Mouse (Mus musculus): ENCODE measurements around the gene Col13a1. TPM values are rescaled to one million over a fixed set of nuclear protein-coding genes. Genes with fewer than 3 reads are reported as not detected.

Col13a1 gene
- polyA plus RNA-seq, 1 experiment from 2014 or later, result 3.0 TPM

DNA sequence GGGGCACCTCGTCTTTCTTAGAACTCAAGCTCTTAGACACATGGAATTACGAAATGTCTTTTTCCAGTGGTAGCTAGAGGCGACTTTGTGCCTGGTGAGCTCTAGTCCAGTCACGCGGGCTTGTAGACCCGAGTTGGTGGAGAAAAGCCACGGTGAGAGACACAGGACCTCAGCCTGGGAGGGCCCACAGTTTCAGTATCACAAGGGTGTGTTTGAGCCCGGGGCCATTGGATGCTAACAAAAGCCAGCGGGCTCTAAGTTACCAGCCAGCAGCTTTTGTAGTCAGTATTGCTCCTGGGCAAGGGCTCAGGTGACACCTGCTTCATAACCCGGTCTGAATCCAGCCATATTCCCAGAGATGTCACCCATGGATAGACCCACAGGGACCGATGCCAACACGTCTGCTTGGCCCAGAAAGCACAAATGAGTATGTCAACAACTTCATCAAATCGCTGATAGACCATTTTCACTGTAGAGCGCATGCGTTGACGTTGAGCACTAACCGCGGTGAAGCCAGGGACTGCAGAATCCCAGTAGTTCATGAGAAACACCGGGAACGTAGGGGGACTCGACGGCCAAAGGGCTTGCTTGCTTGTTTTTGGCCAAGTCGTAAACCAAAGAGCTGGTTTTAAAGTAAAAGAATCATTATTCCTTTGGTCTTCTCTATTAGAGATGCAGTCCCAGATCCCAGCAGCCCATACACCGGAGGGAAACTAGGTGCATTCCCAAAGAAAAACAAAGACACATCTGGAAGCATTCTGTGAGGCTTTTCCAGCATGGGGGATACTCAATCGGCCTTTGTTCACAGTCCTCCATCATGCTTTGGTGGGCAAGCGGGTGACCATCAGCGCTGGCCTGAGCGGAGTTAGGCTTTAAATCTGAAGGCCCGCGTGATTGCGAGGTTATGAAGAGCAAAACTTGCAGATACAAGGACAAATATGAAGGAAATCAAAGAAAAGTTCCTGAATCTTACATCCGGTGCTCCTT lies 150.7 kb downstream of the Col13a1 start:
- Histone ChIP-seq H3K36me3 (no peaks in the 10 kb centered on the region), H3K27me3 (no peaks in the 10 kb centered on the region), H3K4me2 (no peak overlapping the region), H3K9ac (replicated peaks) (no peak overlapping the region), H3K4me1 (replicated peaks) (peaks cover 70% of the 10 kb centered on the region), H3K27ac (peak overlapping the region; percentile 12; the same call in 1 of the 2 replicates), H3K4me3 (replicated peaks) (no peak overlapping the region), H3K9me3 (no peaks in the 10 kb centered on the region)
- no peak for ATAC-seq (ENCODE audit: insufficient number of reproducible peaks, insufficient read depth, low FRiP score, low TSS enrichment, low read depth)
- 81% methylated on average over 32 of the region's 32 CpGs for WGBS

DNA sequence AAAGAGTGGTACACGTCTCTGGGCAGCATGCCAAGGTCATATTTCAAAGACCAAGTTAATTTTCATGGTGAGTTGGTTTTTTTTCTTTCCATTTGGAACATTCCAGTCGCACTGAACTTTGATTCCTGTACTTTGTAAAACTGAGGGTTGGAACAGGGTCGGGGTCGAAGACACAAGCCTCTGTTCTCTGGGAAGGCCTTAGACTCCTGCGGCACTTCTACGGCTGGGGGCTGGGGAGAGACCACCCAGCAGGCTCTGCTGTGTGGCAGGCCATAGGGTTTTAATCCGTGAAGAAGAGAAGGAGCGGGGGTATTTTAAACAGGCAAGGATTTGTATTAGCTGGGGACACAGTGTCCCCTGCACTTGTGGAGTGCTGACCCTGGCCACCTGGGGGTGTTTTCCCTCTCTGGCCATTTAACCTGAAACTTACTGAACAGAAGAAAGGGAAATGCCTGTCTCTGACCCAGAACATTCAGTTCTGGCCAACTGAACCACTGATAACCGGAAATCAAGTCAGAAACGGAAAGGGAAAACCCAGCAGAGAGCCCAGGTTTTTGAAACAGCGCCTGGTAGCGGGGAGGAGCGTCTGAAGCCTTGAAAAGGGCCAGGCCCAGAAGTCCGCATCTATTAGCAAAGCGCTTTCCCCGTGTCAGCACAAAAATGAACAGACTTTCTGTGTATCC lies 152.0 kb downstream of the Col13a1 start:
- H3K9ac ChIP-seq (replicated peaks), result no peak overlapping the region
- no peak overlapping the region; the same call in 1 of the 2 replicates for H3K4me2 ChIP-seq
- no peaks in the 10 kb centered on the region for H3K27me3 ChIP-seq
- peak; percentile 61; the same call in 1 of the 2 replicates for ATAC-seq (ENCODE audit: insufficient number of reproducible peaks, insufficient read depth, low FRiP score, low TSS enrichment, low read depth)
- 19% methylated on average over 16 of the region's 16 CpGs for WGBS
- H3K27ac ChIP-seq, result peak overlapping the region; percentile 86
- no peak overlapping the region for H3K4me3 ChIP-seq (replicated peaks)
- H3K4me1 ChIP-seq (replicated peaks), result peaks cover 67% of the 10 kb centered on the region
- no peaks in the 10 kb centered on the region for H3K9me3 ChIP-seq
- H3K36me3 ChIP-seq, result no peaks in the 10 kb centered on the region

DNA sequence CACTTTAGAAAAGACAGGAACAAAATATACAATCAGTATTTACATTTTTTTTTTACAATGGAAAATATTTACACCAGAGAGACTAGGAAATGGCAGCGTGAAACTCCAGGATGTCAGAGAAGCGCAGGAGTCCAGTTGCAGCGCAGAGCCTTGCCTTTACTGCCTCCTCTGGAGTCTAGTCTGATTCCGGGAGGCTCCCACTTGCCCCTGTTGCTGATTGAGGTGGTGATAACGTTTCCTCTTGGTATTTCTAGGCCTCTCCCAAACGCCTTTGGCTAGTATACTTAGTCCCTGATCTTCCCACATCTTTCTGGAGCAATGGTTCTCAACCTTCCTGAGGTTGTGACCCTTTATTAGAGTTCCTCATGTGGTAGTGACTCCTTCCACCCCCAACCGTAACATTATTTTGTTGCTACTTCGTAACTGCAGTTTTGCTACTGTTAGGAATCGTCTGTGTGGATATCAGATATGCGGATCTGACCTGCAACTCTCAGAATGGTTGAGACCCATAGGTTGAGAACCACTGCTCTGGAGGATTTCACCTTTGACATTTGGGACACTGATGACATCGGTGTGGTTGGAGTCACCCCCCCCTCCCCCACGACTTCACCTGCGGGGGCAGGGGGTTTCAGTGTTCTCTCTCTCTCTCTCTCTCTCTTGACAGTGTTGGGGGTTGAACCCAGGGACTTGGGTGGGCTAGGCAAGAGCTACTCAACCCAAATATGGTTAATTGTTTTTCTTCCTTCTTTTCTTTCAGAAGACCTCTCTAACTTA lies 152.7 kb downstream of the Col13a1 start:
- H3K4me2 ChIP-seq, result no peak overlapping the region

DNA sequence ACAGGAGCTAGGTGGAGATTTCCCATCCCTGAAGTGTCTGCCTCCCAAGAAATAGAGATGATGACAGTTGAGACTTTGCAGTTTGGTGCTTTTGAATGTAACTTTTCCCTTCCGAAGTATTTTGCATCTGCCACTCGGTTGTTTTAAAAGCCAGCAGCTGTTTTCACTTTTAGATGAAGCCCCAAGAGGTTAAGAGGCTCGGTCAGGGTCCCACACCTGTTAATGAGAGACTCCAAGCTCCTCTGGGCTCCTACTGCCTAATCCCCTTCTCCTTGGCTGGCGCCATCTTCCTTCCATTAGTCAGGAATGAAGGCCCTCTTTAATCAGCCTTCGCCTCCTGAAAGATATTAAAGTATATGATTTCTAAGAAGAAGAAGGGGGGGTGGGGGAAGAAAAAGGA lies 153.4 kb downstream of the Col13a1 start:
- Histone ChIP-seq H3K27me3 (no peaks in the 10 kb centered on the region), H3K9me3 (no peaks in the 10 kb centered on the region), H3K4me2 (no peak overlapping the region), H3K9ac (replicated peaks) (no peak overlapping the region), H3K27ac (peak overlapping the region; percentile 47), H3K4me3 (replicated peaks) (no peak overlapping the region), H3K36me3 (no peaks in the 10 kb centered on the region), H3K4me1 (replicated peaks) (peaks cover 59% of the 10 kb centered on the region)
- 11% methylated on average over 5 of the region's 5 CpGs for WGBS
- ATAC-seq (ENCODE audit: insufficient number of reproducible peaks, insufficient read depth, low FRiP score, low TSS enrichment, low read depth), result no peak

More for the DNA sequence above, 152.7 kb downstream of the Col13a1 start:
- no peak for ATAC-seq (ENCODE audit: insufficient number of reproducible peaks, insufficient read depth, low FRiP score, low TSS enrichment, low read depth)
- Histone ChIP-seq H3K9ac (replicated peaks) (no peak overlapping the region), H3K9me3 (no peaks in the 10 kb centered on the region), H3K27me3 (no peaks in the 10 kb centered on the region), H3K4me1 (replicated peaks) (peaks cover 64% of the 10 kb centered on the region), H3K27ac (peak overlapping the region; percentile 86), H3K36me3 (no peaks in the 10 kb centered on the region), H3K4me3 (replicated peaks) (no peak overlapping the region)
- 38% methylated on average over 13 of the region's 13 CpGs for WGBS

DNA sequence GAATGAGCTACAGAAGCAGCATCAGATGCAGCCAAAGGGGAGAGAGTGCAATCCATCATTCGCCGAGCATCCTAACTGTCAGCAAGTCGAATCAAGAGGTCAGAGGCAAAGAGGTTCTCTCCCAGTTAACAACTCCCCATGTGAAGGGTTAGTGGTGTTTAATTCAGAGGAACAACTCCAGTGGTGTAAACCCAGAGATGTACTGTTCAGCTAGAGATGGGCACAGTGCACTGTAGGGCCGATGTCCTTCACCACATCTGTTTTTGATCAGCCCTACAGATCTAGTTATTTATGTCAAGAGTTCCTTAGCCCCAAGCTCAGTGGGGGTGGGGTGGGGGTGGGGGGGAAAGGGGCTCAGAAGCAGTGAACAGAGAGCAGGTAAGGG lies 155.2 kb downstream of the Col13a1 start:
- no peaks in the 10 kb centered on the region for H3K27me3 ChIP-seq
- no peak overlapping the region for H3K4me3 ChIP-seq (replicated peaks)
- no peaks in the 10 kb centered on the region for H3K9me3 ChIP-seq
- 19% methylated on average over 4 of the region's 4 CpGs for WGBS
- no peak overlapping the region for H3K9ac ChIP-seq (replicated peaks)
- ATAC-seq (ENCODE audit: insufficient number of reproducible peaks, insufficient read depth, low FRiP score, low TSS enrichment, low read depth), result no peak; the same call in 1 of the 2 replicates
- H3K36me3 ChIP-seq, result no peaks in the 10 kb centered on the region
- H3K4me1 ChIP-seq (replicated peaks), result peaks cover 57% of the 10 kb centered on the region
- peak overlapping the region; percentile 62 for H3K27ac ChIP-seq
- no peak overlapping the region for H3K4me2 ChIP-seq

DNA sequence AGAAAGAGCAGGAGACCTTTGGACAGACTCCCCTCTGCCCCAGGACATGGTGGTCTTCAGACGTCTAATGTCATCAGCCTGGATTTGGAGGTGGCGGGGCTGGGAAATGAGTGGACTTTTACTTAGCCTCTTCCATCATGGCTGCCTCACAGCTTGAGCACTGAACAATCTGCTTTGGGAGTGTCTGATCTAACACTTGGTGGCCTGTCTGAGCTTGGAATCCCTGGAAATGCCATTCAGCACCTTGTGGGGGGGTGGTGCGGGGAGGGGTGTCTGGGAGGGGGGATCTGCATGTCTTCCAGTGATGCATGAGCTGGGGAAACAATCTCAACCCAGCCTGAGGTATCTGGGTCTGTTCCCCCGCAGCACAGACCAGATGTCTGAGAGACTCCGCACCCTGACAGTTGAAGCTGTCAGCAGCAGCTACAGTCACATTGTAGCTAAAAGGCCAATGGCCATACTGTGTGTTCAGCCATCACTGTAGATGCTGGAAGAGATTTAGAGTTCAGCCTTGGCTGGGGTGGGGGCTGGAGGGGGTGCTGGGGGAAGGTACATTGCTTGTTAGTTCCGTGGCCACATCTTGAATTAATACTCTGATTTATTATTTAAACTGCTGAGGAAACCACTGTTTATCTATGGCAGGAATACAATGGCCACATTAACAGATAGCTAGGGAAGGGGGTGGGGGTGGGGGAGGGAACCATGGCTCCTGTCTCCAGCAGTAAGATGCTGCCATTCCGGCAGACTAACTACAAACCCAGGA lies 155.8 kb downstream of the Col13a1 start:
- Histone ChIP-seq H3K4me3 (replicated peaks) (no peak overlapping the region), H3K4me2 (no peak overlapping the region), H3K4me1 (replicated peaks) (peaks cover 51% of the 10 kb centered on the region), H3K36me3 (no peaks in the 10 kb centered on the region), H3K27ac (peak overlapping the region; percentile 62), H3K9ac (replicated peaks) (no peak overlapping the region), H3K27me3 (no peaks in the 10 kb centered on the region), H3K9me3 (no peaks in the 10 kb centered on the region)
- no peak for ATAC-seq (ENCODE audit: insufficient number of reproducible peaks, insufficient read depth, low FRiP score, low TSS enrichment, low read depth)
- 21% methylated on average over 7 of the region's 7 CpGs for WGBS

DNA sequence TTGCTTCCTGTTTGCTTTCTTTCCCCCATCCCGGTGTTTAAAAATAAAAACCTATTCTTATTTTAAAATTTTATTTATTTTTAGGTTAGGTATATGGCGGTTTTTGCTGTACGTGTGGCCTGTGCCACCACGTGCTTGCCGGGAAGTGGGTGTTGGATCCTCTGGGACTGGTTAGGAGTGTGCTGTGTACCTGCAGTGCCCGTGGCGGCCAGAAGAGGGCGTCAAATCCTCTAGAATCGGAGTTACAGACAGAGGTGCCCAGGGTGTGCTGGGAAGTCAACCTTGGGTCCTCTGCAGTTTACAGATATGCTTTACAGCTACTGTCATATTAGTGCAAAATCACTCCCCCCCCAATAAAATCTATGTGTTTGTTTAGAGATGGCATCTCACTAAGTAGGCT lies 158.9 kb downstream of the Col13a1 start:
- no peak overlapping the region for H3K4me2 ChIP-seq
- H3K27me3 ChIP-seq, result no peaks in the 10 kb centered on the region
- H3K9me3 ChIP-seq, result no peaks in the 10 kb centered on the region
- WGBS, result 57% methylated on average over 9 of the region's 9 CpGs
- peaks cover 22% of the 10 kb centered on the region for H3K4me1 ChIP-seq (replicated peaks)
- no peak overlapping the region for H3K4me3 ChIP-seq (replicated peaks)
- ATAC-seq (ENCODE audit: insufficient number of reproducible peaks, insufficient read depth, low FRiP score, low TSS enrichment, low read depth), result no peak
- no peaks in the 10 kb centered on the region for H3K36me3 ChIP-seq
- H3K27ac ChIP-seq, result no peak overlapping the region
- H3K9ac ChIP-seq (replicated peaks), result no peak overlapping the region

DNA sequence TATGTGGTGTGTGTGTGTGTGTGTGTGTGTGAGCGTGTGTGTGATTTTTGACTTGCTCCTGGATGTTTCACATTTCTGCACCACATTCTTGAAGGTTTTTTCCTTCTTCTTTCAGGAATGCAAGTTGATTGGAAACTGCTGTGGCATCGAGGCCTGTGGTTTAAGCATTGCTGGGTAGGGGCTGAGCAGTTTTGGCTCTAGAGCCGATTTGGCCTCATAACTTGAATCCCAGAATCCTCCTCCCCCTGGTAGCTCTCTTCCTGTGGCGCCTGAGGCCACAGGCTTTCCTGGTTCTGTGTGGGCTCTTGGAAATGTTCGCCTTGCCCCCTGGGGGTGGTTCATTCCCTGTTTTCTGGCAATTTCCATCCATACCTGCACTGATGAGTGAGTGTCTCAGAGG lies 166.9 kb downstream of the Col13a1 start:
- WGBS, result 24% methylated on average over 5 of the region's 5 CpGs
- Histone ChIP-seq H3K4me1 (replicated peaks) (peaks cover 14% of the 10 kb centered on the region), H3K9ac (replicated peaks) (no peak overlapping the region), H3K27me3 (no peaks in the 10 kb centered on the region), H3K4me2 (no peak overlapping the region), H3K27ac (peak overlapping the region; percentile 85), H3K36me3 (no peaks in the 10 kb centered on the region), H3K9me3 (0 out of 2 replicates have a peak, but pooled peaks cover 6% of the 10 kb centered on the region), H3K4me3 (replicated peaks) (no peak overlapping the region)
- ATAC-seq (ENCODE audit: insufficient number of reproducible peaks, insufficient read depth, low FRiP score, low TSS enrichment, low read depth), result peak; percentile 58; the same call in 1 of the 2 replicates

DNA sequence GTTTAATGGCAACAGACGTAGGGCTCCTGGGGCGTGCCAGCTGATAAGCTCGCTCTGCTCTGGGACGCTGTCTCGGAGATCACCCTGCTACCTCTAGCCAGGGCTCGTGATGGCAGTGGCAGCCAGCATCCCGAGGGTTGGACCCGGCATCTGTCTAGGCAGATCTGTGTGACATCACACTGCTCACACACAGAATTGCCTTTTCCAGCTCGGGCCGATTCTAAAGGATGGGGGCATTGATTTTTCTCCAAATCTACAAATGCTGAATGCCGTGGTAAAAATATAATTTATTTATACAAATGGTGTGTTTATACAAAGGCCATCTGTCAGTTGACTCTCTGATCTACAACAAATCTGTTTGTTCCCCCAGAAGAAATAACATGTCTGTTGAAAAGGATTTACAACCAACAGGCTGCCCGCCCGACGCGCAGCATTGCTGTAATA lies 180.8 kb downstream of the Col13a1 start:
- Histone ChIP-seq H3K27me3 (no peaks in the 10 kb centered on the region), H3K36me3 (no peaks in the 10 kb centered on the region), H3K4me1 (replicated peaks) (peaks cover 9% of the 10 kb centered on the region), H3K4me2 (no peak overlapping the region), H3K27ac (no peak overlapping the region), H3K4me3 (replicated peaks) (no peak overlapping the region), H3K9me3 (peaks cover 4% of the 10 kb centered on the region; the same call in 1 of the 2 replicates), H3K9ac (replicated peaks) (no peak overlapping the region)
- ATAC-seq (ENCODE audit: insufficient number of reproducible peaks, insufficient read depth, low FRiP score, low TSS enrichment, low read depth), result no peak
- WGBS, result 83% methylated on average over 15 of the region's 15 CpGs

DNA sequence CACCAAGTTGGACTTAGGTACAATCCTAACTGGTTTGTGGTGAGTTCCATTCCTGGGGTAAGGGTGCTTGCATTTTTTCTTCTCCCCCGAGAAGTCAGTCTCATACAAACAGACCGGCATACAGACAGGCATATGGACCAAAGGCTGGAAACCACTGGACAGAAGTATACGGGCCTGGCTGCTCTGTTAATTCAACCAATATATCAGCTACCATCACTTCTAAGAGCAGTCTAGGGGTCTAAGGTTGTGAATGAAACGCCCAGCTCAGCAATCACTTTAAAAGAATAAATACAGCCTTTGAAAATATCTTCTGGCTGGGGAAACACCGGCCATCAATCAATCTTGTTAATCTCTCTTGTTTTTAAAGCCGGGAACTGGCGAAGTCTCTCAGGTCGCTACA lies 183.4 kb downstream of the Col13a1 start:
- Histone ChIP-seq H3K4me2 (no peak overlapping the region), H3K9ac (replicated peaks) (no peak overlapping the region), H3K27ac (no peak overlapping the region), H3K9me3 (no peaks in the 10 kb centered on the region), H3K4me3 (replicated peaks) (no peak overlapping the region), H3K27me3 (no peaks in the 10 kb centered on the region), H3K36me3 (no peaks in the 10 kb centered on the region), H3K4me1 (replicated peaks) (peaks cover 9% of the 10 kb centered on the region)
- no peak for ATAC-seq (ENCODE audit: insufficient number of reproducible peaks, insufficient read depth, low FRiP score, low TSS enrichment, low read depth)
- WGBS, result 34% methylated on average over 8 of the region's 8 CpGs
